Mouse (Mus musculus) mouse embryonic stem cell (cell line): ENCODE measurements around the gene Gm29609.

Experiments used
- in situ Hi-C, 2 experiments: fragments of 300-500 bp; cut with MboI; formaldehyde crosslinking; loops; 1 replicate in 1 of 2; 3 replicates in 1 of 2; pipeline ENCODE4 v1.14.3; 2019 to 2020; ENCODE audit warnings: low sequenced_read_pairs in 2 of 2, low pct_unique_long_range_greater_than_20kb in 1 of 2, mixed read lengths in 1 of 2; ENCODE audit not compliant: unreplicated experiment in 1 of 2

Gm29609 gene

DNA sequence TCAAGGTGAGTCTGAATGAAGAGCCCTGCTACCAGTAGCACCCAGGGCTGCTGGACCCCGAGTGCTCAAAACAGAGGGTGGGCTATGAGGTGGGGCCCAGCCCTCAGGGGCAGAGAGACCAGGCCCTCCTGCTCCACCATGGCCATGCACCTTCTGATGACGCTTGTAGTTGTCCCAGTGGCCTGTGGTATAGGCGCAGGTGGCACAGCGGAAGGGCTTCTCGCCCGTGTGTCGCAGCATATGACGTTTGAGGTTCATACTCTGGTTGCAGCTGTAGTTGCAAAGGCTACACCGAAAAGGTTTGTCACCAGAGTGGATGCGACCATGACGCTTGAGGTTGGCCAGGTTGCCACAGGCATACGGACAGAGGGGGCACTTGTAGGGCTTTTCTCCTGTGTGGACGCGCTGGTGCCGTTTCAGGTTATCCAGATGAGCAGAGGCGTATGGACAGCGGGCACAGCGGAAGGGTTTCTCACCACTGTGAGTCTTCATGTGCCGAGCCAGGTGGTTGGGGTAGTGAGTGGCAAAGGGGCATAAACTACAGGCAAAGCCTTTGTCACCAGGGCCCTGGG, 19.7 kb upstream of the Gm29609 start:
- in situ Hi-C loops = no loop called here

DNA sequence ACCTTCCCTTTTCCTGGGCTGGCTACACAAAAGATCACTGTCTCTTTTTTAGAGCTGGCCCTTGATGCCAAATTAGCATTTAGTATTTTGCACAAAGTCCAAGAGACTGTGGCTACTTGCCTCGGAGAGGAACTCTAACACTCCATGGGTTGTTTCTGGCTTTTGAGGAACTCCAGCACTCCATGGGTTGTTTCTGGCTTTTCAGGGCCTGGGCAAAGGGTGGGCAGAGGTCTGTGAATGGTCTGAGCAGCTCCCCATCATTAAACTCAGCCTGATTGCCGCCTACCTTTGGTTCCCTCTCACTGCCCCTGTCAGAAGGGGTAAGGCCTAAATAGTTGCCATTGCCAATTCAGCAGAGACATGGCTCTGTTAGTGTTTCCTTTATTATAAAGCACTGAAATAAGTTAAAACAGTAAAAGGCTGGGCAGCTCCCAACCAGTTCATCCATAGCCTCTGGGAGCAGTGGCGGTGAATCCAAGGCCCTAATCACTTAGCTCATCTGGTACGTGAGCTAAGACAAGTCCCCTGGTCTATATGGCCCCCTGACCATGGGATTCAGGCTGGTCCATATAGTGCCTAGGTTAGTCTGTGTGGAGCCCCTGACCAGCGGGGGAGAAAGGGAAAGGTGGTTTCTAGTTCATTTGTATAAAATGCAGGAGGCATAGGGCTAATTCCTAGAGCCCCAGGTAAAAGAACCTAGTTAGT, 19.1 kb upstream of the Gm29609 start:
- in situ Hi-C loops = no loop called here

DNA sequence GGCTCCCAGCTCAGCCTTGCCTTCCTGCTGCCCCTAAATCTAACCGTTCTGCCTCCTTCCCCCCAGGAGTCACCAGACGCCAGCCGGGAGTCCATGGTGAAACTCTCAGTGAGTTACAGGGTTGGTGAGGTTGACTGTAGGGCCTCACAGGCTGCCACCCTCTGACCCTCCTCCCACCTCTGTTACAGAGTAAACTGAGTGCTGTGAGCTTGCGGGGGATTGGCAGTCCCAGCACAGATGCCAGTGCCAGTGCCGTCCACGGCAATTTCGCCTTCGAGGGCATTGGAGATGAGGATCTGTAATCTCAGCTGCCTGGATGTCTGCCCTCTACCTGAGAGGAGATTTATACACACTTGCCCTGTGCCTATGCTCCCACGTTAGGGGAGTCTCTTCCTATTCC, 18.5 kb upstream of the Gm29609 start:
- in situ Hi-C loops = no loop called here

DNA sequence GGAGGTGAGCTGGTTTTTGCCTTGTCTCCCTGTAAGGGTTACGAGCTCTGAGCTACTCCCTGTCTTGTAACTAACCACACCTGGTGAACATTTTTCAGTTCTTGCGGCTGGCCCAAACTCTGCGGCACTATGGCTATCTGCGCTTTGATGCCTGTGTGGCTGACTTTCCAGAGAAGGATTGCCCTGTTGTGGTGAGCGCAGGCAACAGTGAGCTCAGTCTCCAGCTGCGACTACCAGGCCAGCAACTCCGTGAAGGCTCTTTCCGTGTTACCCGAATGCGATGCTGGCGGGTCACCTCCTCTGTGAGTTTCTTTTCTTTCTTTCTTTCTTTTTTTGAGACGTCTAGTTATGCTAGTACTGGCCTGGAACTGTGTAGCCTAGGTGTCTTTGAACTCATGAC, 17.4 kb upstream of the Gm29609 start:
- in situ Hi-C loops = no loop called here

DNA sequence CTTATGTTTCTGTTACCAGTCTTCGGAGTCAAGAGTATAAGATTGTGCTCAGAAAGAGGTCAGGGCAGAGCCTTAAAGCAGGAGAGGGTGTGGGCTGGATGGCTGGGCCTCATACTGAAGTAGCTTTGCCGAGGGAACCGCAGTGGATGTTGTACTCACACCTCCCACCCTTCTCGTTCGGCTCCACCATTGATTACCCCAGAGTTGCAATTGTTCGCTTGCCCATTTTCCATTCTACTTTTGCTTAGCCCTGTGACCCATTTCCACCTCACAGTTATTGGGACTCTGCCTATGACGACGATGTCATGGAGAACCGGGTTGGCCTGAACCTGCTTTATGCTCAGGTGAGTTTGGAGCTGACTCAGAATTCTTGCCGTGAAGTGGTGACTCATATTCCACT, 16.5 kb upstream of the Gm29609 start:
- in situ Hi-C loops = no loop called here

DNA sequence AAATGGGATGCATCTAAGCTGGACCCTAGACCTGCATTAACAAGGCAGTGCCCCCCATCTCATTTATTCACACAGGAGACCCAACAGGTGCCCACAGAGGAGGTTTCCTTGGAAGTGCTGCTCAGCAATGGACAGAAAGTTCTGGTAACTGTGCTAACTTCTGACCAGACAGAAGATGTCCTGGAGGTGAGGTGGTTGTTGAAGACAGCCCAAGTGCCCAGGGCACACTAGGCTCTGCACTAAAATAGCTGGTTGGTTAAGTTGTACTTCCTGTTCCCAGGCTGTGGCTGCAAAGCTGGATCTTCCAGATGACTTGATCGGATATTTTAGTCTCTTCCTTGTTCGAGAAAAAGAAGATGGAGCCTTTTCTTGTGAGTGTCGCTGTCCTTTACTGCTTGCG, 16.0 kb upstream of the Gm29609 start:
- in situ Hi-C loops = no loop called here

DNA sequence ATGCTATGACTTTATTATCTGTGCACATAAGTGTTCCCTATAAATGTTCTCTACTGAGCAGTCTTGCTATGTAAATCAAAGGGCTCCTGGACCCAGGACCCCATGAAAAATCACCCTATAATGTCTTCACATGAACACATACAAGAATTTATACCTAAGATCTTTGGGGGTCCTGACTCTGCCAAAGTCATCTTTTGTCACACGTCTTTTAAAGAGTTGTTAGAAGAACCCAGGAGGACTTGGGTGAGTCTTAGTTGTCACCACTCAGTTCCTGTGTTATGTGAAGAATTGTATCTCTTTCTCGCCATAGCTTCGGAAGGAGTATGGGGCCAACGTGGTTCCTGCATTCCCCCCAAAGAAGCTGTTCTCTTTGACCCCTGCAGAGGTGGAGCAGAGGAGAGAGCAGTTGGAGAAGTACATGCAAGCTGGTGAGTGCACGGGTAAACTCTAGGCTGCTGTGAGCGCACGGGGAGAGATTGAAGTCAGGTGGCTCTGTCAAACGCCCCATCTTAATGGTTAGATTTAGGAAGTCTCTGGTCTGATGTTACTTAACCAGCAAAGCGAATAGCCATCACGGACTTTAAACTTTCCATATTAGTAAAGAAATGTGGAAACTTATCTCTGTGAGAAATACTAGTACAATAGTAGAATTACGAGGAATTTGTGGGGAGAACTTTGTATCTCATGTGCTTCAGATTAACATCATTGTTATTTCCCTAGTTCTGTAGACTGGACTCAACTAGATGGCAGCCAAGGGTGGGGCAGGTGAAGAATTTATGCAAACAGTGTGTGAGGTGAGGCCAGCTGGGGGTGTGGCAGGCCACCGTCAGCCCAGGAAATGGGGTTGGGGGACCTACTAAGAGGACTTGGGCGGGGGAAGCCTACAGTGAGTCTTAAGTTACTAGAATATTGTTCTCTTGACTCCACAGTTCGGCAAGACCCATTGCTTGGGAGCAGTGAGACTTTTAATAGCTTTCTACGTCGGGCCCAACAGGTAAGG, 15.1 kb upstream of the Gm29609 start:
- in situ Hi-C loops = no loop called here

DNA sequence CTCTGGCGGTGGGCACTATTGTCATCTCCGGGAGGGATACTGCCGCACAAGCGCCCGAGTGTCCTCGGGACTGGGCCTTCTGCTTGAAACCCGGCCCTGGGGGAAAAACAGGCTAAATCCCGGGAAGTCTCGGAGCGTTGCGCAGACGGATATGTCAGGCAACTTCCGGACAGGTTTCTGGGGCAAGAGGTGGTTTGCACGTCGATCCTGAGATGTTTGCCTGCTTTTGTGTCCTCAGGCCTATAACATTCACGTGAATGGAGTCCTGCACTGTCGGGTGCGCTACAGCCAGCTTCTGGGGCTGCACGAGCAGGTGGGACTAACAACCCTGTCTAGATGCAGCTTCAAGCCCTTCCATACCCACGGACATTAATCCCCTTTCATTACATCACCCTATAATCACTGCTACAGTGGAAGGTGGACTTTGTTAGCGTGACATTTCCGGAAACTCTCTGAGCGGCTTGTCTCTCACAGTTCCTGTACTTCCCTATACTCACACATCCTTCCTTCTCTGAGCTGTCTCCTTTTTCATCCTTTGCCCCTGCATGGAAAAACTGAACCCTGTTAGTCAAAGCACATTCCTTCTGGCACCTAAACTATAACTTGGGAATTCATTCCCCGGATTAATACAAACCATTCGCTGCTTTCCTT, 14.0 kb upstream of the Gm29609 start:
- in situ Hi-C loops = no loop called here

DNA sequence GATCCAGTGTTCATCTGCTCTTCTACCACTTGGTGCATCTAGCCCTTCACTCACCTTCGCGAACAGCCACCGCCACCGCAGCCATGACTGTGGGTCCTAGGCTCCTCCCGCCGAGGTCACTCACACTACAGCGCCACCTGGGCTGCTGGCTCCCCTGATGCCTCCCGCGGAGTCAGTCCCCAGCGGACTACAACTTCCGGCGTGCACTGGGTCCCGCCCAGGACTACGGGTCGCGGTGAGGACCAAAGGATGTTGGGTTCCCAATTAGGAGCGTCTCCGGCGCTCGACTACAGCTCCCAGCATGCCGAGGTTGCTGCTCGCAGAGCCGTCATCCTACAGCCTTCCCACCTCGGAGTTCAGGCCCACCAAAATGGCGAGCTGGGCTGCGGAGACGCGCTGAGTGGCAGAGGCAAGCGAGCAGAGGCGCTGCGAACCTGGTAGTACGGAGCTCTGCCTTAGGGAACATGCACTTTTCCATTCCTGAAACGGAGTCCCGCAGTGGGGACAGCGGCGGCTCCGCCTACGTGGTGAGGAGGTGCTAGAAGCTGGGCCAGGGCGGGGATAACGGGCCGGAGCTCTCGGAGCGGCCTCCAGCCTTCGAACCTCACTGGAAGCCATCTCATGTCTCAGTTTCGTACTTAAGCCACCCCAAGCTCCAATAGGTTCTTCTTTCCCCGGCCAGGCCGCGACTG, 13.4 kb upstream of the Gm29609 start, which contains the start of the genes Snx17 and Eif2b4:
Gene Snx17 (plus strand): TSS at position 289 of the 692 bp plus-strand sequence.
Gene Eif2b4 (minus strand): TSS at position 492 of the 692 bp plus-strand sequence.
- in situ Hi-C loops = no loop called here

DNA sequence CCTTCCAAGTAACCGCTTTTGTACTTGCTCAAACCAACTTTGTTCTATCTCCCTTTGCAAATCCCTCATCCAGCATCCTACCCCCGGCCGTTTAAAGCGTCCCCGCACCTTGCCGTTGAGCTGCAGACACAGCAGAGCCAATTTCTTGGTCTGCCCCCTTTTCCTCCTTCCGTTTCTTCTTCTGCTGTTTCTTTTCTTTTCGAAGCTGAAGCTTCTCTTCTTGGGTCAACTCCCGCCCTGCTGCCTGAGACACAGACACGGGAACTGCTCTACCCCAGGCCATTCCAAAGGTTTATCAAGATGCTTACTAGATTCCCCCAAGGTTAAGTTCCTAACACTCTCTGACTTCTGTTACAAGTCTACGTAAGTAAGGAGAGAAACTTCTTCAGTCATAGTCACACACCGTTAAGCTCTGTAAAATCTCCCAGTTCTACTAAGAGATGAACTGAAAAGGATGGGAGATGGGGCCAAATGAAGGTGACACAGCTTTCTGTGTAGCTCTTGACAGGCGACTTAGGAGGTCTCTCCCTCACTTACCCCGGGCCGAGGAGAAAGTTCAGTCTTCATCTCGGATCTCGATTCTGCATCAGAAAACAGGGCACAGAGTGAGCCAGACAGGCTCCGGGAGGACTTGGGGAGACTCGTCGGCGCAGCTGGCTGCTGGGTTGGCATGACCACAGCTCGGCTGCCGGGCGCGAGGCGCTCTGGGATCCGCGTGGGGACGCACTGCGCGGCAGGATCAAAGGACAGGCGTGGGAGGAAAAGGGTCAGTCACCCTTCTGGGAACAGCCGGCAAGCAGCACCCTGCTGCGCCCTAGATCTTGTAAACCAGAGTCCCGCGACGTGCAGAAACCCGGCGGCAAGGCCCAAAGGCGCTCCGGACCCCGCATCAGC, 12.6 kb upstream of the Gm29609 start:
- in situ Hi-C loops = no loop called here

DNA sequence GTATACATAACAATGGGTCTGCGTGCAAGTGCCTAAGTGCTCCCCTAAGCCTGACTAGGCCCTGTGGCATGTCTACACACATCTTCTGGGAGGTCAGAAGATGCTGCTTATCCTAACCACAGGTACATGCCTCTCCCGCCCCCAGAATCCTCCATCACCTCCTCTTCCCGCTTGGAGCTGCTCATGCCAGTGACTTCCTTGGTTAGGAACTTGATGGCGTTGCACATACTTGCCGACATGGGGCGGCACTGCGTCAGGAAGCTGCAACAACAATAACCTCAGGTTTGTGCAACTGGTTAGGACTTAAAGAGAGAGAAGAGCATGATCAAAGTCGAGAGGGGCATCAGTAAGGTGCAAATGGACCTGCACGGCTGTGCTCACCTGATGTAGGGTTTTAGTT, 10.5 kb upstream of the Gm29609 start:
- in situ Hi-C loops = no loop called here

DNA sequence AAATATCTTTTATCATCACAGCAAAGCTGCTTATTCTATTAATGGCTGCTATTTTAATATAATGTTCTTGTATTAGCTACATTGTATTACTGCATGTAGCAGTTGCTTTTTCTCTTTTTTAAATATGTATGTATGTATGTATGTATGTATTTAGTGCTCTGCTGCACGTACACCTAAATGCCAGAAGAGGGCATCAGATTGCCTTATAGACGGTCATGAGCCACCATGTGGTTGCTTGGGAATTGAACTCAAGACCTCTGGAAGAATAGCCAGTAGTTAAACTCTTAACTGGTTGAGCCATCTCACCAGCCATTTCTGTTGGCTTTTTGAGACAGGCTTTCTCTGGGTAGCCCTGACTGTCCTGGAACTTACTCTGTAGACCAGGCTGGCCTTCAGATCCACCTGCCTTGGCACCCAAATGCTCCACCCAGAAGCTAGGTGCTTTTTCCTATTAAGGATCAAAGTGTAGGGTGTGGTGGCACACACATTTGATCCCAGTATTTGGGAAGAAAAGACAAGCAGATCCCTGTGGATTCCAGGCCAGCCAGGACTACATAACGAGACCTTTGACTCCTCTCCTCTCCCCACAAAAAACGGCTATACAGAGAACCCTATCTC, 8.6 kb upstream of the Gm29609 start:
- in situ Hi-C loops = no loop called here

DNA sequence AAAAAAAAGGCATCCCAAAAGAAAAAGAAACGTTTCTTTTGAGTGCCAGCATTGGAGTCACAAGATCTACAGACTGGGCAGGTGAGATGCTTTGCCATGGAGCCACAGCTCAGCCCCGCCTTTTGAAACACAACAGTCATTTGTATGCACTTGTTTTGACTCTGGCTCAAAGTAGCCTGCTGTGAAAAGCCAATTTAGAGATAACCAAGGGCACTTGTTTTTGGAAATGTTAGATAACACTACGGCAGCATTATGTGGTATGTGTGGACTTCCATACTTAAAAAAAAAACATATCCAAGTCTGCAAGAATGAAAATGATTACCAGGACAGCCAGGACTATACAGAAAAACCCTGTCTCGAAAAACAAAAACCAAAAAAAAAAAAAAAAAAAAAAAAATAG, 4.0 kb upstream of the Gm29609 start:
- in situ Hi-C loops = no loop called here

DNA sequence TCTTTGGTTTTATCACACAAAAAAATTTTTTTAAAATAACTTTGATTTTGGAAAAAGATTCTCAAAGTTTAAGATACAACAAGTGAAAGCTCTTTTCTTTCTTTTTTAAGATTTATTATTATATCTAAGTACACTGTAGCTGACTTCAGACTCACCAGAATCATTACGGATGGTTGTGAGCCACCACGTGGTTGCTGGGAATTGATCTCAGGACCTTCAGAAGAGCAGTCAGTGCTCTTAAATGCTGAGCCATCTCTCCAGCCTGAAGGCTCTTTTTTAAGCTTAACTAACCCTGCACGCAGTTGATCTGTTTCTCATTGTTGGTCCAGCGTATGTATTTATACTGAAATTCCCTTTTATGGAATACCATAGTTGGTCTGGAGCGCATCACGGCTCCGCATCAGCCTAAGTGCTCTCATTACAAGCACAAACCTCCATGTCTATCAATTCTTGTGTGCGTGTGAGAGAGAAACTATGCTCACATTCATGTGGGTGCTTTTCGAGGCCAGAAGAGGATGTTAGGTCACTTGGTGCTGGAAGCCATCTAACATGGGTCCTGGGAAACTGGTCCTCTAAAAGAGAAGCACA, 1.6 kb upstream of the Gm29609 start:
- in situ Hi-C loops = no loop called here

DNA sequence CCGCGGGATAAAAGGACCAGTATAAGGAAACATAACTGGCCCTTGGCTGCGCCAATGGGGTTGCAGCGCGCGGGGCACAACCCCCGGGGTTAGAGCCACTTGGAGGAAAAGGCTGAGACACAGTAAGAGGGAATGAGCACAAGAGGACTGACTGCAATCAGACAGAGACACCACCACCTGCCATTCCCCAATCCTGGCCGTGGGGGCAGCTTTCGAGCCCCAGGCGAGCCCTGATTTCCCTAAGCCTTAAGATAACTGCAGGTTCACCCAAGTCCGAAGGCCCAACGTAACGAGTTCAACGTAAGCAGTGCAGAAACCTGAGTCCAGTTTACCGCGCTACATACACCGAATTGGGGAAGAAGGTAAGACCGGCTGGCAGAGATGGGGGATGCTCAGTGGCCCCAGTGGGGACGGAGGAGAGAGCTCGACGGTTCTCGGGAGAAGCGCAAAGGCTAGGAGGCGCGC, 378 bp downstream of the Gm29609 start:
- in situ Hi-C loops = no loop called here

DNA sequence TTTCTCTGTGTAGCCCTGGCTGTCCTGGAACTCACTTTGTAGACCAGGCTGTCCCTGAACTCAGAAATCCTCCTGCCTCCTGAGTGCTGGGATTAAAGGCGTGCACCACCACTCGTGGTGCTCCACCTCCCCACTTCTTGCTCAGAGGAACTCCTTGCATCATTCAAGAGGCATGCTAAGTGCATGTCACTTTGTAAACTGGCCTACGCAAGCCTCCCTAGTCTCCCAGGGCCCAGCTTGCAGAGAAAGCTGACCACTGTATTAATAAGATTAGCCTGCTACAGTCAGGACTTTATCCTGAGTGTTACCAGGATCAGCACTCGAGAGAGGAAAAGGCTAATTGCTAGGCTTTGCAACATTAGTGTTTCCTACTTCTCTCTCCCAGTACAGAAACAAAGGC, 11.1 kb downstream of the Gm29609 start:
- in situ Hi-C loops = no loop called here

DNA sequence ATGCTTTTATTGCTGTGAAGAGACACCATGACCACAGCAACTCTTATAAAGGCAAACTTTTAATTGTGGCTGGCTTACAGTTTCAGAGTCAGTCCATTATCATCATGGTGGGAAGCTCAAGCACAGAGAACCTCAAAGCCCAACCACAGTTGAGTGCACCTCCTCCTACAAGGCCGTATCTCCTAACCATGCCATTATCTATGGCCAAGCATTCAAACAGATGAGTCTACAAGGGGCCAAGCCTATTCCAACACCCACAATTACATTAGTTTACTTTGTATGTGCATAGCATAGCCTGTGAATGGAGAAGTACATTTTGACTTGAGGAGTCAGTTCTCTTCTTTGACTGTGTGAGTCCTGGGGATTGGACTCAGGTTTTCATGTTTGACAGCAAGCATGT, 14.8 kb downstream of the Gm29609 start:
- in situ Hi-C loops = no loop called here
